Mouse (Mus musculus) embryonic facial prominence, embryonic 14.5 days (tissue): ENCODE results near the gene Ccdc167. TPM values are rescaled to one million over a fixed set of nuclear protein-coding genes. Genes with fewer than 3 reads are reported as not detected.
"Not testable (repeated sequence)": the region's sequence is repeated elsewhere in the genome, so short reads cannot be mapped to it uniquely, and the experiment has no call there.

ENCODE experiments used
- ATAC-seq: fragments of 200-750 bp; cut with Nextera tagmentation; 2 replicates; pipeline ENCODE4 v1.8.0; 2017; ENCODE audit warnings: low read depth, moderate number of reproducible peaks, moderate TSS enrichment
- DNase-seq: peaks from one replicate; pipeline ENCODE4 v3.0.0-alpha.2; 2015; ENCODE audit warnings: low spot score
- H3K27ac ChIP-seq: fragments of 300-500 bp; sonication (generic); replicated peaks from 2 replicates; pipeline ENCODE4 v1.5.1; 2014; ENCODE audit warnings: low read depth, mild to moderate bottlenecking, low read length, moderate library complexity
- H3K27me3 ChIP-seq: fragments of 300-500 bp; sonication (generic); replicated peaks from 2 replicates; pipeline ENCODE4 v1.6.1; 2014; ENCODE audit warnings: low read length; ENCODE audit not compliant: control insufficient read depth, insufficient read depth
- H3K36me3 ChIP-seq: fragments of 300-500 bp; sonication (generic); 2 replicates; pipeline ENCODE4 v1.6.1; 2014; ENCODE audit warnings: low read length, mixed read lengths; ENCODE audit not compliant: control insufficient read depth, insufficient read depth
- H3K4me1 ChIP-seq: fragments of 300-500 bp; sonication (generic); 2 replicates; pipeline ENCODE4 v1.6.1; 2014; ENCODE audit warnings: antibody characterized with exemption, low read length; ENCODE audit not compliant: control insufficient read depth, insufficient read depth
- H3K4me2 ChIP-seq: fragments of 300-500 bp; sonication (generic); 2 replicates; pipeline ENCODE4 v1.6.1; 2014; ENCODE audit warnings: low read depth, mild to moderate bottlenecking, low read length, moderate library complexity, mixed read lengths
- H3K4me3 ChIP-seq: fragments of 300-500 bp; sonication (generic); 2 replicates; pipeline ENCODE4 v1.5.1; 2014; ENCODE audit warnings: low read depth, mild to moderate bottlenecking, low read length
- H3K9ac ChIP-seq: fragments of 300-500 bp; sonication (generic); 2 replicates; pipeline ENCODE4 v1.6.1; 2014; ENCODE audit warnings: low read depth, mild to moderate bottlenecking, low read length, moderate library complexity, mixed read lengths
- H3K9me3 ChIP-seq: fragments of 300-500 bp; sonication (generic); 2 replicates; pipeline ENCODE4 v1.6.1; 2016; ENCODE audit warnings: low read length; ENCODE audit not compliant: control insufficient read depth
- WGBS: fragments of 180-500 bp; shearing (Covaris S2); extraction: QIAGEN DNeasy Blood & Tissue Kit; methylation state at CpG from one replicate; pipeline ENCODE4 v1.1.7; 2014; 5-methylcytosine and 5-hydroxymethylcytosine counted together
- polyA plus RNA-seq: library from polyadenylated mRNA; unstranded; fragments of >200 nt; fragmentation: Nextera tagmentation; extraction: Ambion mirVana; gene quantifications from 2 replicates; pipeline ENCODE4 v1.2.1, GENCODE M21; 2014

Gene Ccdc167
- polyA plus RNA-seq, 1 experiment from 2014 or later: 14.9 TPM

GRCm38 (mm10) chr17:29725027-29725620, 8.3 kb upstream of the Ccdc167 start:
- Histone ChIP-seq H3K27me3 (no peaks in the 10 kb centered on the region), H3K9me3 (no peaks in the 10 kb centered on the region), H3K4me2 (no peak overlapping the region), H3K36me3 (no peaks in the 10 kb centered on the region), H3K9ac (no peak overlapping the region), H3K4me1 (no peaks in the 10 kb centered on the region), H3K4me3 (no peak overlapping the region), H3K27ac (no peak overlapping the region)
- ATAC-seq (no peak), DNase-seq (no peak)
- WGBS: 72% methylated on average over 6 of the region's 6 CpGs

DNA sequence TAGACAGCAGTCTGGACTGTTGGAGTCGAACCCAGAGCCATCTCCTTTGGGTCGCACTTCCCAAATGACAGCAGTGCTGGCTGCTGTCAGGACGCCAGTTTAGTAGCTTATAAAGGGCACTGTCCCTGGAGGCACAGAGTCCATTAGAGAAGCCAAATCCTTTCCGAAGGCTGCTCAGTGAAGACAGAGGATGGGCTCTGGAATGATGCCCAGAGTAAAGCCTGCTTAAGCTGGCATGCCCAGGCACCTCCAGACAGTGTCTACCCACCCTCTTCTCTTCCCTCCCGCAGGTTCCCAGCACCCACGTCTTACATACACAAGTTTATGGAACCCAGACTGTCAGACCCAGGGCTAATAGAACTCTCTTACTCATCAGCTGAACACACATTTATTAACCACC, 7.8 kb upstream of the Ccdc167 start:
- Histone ChIP-seq H3K27me3 (no peaks in the 10 kb centered on the region), H3K4me2 (no peak overlapping the region), H3K9me3 (no peaks in the 10 kb centered on the region), H3K36me3 (no peaks in the 10 kb centered on the region), H3K9ac (no peak overlapping the region), H3K4me1 (no peaks in the 10 kb centered on the region), H3K4me3 (no peak overlapping the region), H3K27ac (no peak overlapping the region)
- DNase-seq: peak; percentile 45
- WGBS: 55% methylated on average over 6 of the region's 6 CpGs
- 0 out of 2 replicates have a peak, but pooled peaks have one; percentile 60 for ATAC-seq

- H3K27me3 ChIP-seq: no peaks in the 10 kb centered on the region
- H3K9ac ChIP-seq: no peak overlapping the region
- H3K4me1 ChIP-seq: 0 out of 2 replicates have a peak, but pooled peaks cover 3% of the 10 kb centered on the region
- no peak overlapping the region for H3K27ac ChIP-seq
- 69% methylated on average over 11 of the region's 11 CpGs for WGBS
- H3K4me3 ChIP-seq: no peak overlapping the region
- ATAC-seq (no peak), DNase-seq (no peak)
- no peaks in the 10 kb centered on the region for H3K9me3 ChIP-seq
- no peaks in the 10 kb centered on the region for H3K36me3 ChIP-seq
- H3K4me2 ChIP-seq: no peak overlapping the region
Measured at GRCm38 (mm10) chr17:29720755-29721365, 4.0 kb upstream of the Ccdc167 start.

GRCm38 (mm10) chr17:29719628-29720575, 3.1 kb upstream of the Ccdc167 start:
- Histone ChIP-seq H3K27me3 (no peaks in the 10 kb centered on the region), H3K9ac (no peak overlapping the region), H3K27ac (no peak overlapping the region), H3K36me3 (no peaks in the 10 kb centered on the region), H3K4me3 (no peak overlapping the region), H3K9me3 (no peaks in the 10 kb centered on the region), H3K4me2 (no peak overlapping the region), H3K4me1 (0 out of 2 replicates have a peak, but pooled peaks cover 3% of the 10 kb centered on the region)
- WGBS: 74% methylated on average over 13 of the region's 13 CpGs
- DNase-seq (no peak), ATAC-seq (no peak)

DNA sequence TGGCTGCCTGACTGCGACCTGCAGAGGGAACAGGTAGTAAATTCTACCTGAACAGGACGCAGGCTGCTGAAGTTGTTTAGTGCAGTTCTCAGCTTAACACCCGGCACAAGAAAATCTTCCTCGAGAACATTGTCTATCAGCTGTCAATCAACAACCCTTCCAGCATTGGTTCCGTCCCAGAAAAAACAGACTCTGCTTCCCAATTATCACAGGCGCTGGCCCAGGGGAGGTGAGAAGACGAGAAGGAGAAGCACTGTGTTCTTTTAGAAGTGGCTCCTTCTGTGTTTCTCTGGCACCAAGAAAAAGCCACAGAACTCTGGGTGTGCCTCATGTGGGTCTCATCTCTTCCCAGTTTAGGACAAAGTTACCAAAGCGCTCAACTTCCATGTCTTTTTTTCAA, 1.8 kb upstream of the Ccdc167 start:
- Histone ChIP-seq H3K4me3 (no peak overlapping the region), H3K4me2 (no peak overlapping the region), H3K27ac (no peak overlapping the region), H3K9ac (no peak overlapping the region), H3K36me3 (no peaks in the 10 kb centered on the region), H3K27me3 (no peaks in the 10 kb centered on the region), H3K4me1 (0 out of 2 replicates have a peak, but pooled peaks cover 3% of the 10 kb centered on the region), H3K9me3 (no peaks in the 10 kb centered on the region)
- no peak for DNase-seq
- ATAC-seq: no peak
- 85% methylated on average over 8 of the region's 8 CpGs for WGBS

GRCm38 (mm10) chr17:29713734-29714133, 3.1 kb downstream of the Ccdc167 start:
- H3K27ac ChIP-seq, H3K4me2 ChIP-seq, ATAC-seq, H3K9me3 ChIP-seq, H3K36me3 ChIP-seq, DNase-seq, H3K9ac ChIP-seq, H3K27me3 ChIP-seq, H3K4me3 ChIP-seq: not testable (repeated sequence)
- 97% methylated on average over 4 of the region's 4 CpGs for WGBS
- H3K4me1 ChIP-seq: peaks cover 19% of the 10 kb centered on the region

GRCm38 (mm10) chr17:29712565-29712964, 4.3 kb downstream of the Ccdc167 start:
- Histone ChIP-seq H3K4me1 (peaks cover 19% of the 10 kb centered on the region), H3K27me3 (no peaks in the 10 kb centered on the region), H3K4me3 (no peak overlapping the region), H3K36me3 (no peaks in the 10 kb centered on the region), H3K9me3 (no peaks in the 10 kb centered on the region), H3K27ac (no peak overlapping the region), H3K4me2 (no peak overlapping the region), H3K9ac (no peak overlapping the region)
- ATAC-seq (no peak), DNase-seq (no peak)
- WGBS: 58% methylated on average over 7 of the region's 7 CpGs

DNA sequence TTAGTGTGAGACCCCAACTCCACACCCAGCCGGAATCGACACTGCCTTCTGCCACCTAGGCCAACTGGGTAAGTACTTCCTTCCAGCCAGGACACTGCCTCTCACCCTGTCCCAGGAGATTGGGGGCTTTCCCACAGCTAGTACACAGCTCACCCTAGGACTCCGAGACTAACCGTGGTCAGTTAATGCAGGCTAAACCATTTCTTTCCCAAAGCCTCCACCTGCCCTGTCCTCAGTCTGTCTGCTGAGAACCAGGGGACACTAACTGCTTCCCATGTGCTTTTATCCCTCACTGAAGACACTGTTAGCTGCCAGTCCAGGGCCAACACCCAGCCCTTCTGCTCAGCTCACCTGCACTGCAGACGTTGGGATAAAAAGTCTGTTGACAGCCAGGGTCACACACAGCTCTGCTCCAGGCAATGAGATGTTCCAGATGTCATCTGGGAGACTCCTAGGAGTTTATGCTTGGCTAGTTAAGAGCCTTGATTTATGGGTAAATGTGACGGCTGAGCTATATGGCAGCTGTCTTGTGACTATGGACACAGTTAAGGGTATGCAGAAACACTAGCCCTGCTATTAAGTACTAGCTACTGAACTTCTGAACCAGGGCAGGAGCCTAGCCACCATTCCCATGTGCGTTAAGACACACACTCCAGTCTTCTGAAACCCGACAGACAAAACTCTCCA, 5.0 kb downstream of the Ccdc167 start:
- no peak overlapping the region; the same call in 1 of the 2 replicates for H3K27ac ChIP-seq
- WGBS: 69% methylated on average over 8 of the region's 8 CpGs
- H3K36me3 ChIP-seq: no peaks in the 10 kb centered on the region
- ATAC-seq (no peak), DNase-seq (no peak)
- no peaks in the 10 kb centered on the region for H3K27me3 ChIP-seq
- H3K4me3 ChIP-seq: no peak overlapping the region
- H3K9me3 ChIP-seq: no peaks in the 10 kb centered on the region
- no peak overlapping the region for H3K9ac ChIP-seq
- H3K4me2 ChIP-seq: no peak overlapping the region
- peaks cover 16% of the 10 kb centered on the region for H3K4me1 ChIP-seq
